Comparison of ENCODE assay signal across 22 mouse cellular contexts in genomic region chr4:16298466-16298865, GRCm38 (mm10).
A peak's percentile ranks its signal among the peaks of the same experiment; 100 is the strongest.
DNase-seq lines count a peak whose midpoint lies in the region; ATAC-seq lines count a peak whose summit lies in the region.
"Had no signal": no experiment of that assay in that cellular context is flagged by ENCODE, and none has a peak within 500 bp of the region (broad histone marks: within the 10 kb centered on the region; RNA-seq: fewer than 3 reads in every experiment).

No protein-coding gene starts in this region.

- intact Hi-C loops in left cerebral cortex, postnatal 10 days (cut with DNase I), result no loop called here

- ATAC-seq in frontal cortex, adult (ENCODE audit: low TSS enrichment), result peak; percentile 99
- ATAC-seq: activated CD4-positive, CD25-positive, alpha-beta regulatory T cell, adult 4 months; CD4-positive, CD25-positive, alpha-beta regulatory T cell, adult 4 months; forebrain, embryonic 13.5 days; forebrain, embryonic 15.5 days; Patski had no signal

- DNase-seq in frontal cortex, postnatal 14 days (ENCODE audit: low spot score in 2 of 2), result no peak
- DNase-seq in left cerebral cortex, adult 11 months (ENCODE audit: low spot score), result peak; percentile 12
- no peak for DNase-seq in left cerebral cortex, postnatal 10 days (ENCODE audit: extremely low spot score in 1 of 2, low spot score in 2 of 2)
- peak; percentile 39 for DNase-seq in right cerebral cortex, adult 18-20 months
- no peak for DNase-seq in right cerebral cortex, postnatal 25 days
- DNase-seq in brain, adult 2 months (ENCODE audit: low read depth, low spot score), result peak; percentile 68
- no peak for DNase-seq in lung, postnatal 10 days
- DNase-seq: adrenal gland, adult 8-10 months; adrenal gland, postnatal 14 days; adrenal gland, postnatal 36 days; B cell, adult 2 months; cerebellum, adult 11-12 months; cerebellum, adult 2 months; cerebellum, adult 9-10 months; cerebellum, postnatal 10 days; cerebellum, postnatal 25 days had no signal

Comparison
In these comparisons a context has a peak if more than half of its experiments do, and no peak if none do; other contexts are left out.
1. DNase-seq: peak in left cerebral cortex, adult 11 months (single experiment), right cerebral cortex, adult 18-20 months (single experiment) and brain, adult 2 months (single experiment); none in frontal cortex, postnatal 14 days (0 of 2), left cerebral cortex, postnatal 10 days (0 of 2), right cerebral cortex, postnatal 25 days (single experiment) and lung, postnatal 10 days (single experiment).